Mouse (Mus musculus) limb, embryonic 10.5 days (tissue): ENCODE measurements around the gene Sik3. TPM values are rescaled to one million over a fixed set of nuclear protein-coding genes. Genes with fewer than 3 reads are reported as not detected.
"Not testable (repeated sequence)": the region's sequence is repeated elsewhere in the genome, so short reads cannot be mapped to it uniquely, and the experiment has no call there.

ENCODE experiments used
- DNase-seq: peaks from one replicate; pipeline ENCODE4 v3.0.0-alpha.2; 2017; ENCODE audit warnings: low spot score
- H3K27ac ChIP-seq: fragments of 300-500 bp; sonication (generic); 2 replicates; pipeline ENCODE4 v1.5.1; 2016; ENCODE audit warnings: mild to moderate bottlenecking
- H3K27me3 ChIP-seq: fragments of 300-500 bp; sonication (generic); 2 replicates; pipeline ENCODE4 v1.6.1; 2016; ENCODE audit warnings: low read depth, mild to moderate bottlenecking; ENCODE audit not compliant: poor library complexity, severe bottlenecking
- H3K36me3 ChIP-seq: fragments of 300-500 bp; sonication (generic); 2 replicates; pipeline ENCODE4 v1.6.1; 2016; ENCODE audit warnings: mild to moderate bottlenecking, moderate library complexity
- H3K4me1 ChIP-seq: fragments of 300-500 bp; sonication (generic); 2 replicates; pipeline ENCODE4 v1.6.1; 2016
- H3K4me3 ChIP-seq: fragments of 300-500 bp; sonication (generic); 2 replicates; pipeline ENCODE4 v1.5.1; 2016; ENCODE audit warnings: mild to moderate bottlenecking, moderate library complexity
- H3K9me3 ChIP-seq: fragments of 300-500 bp; sonication (generic); replicated peaks from 2 replicates; pipeline ENCODE4 v1.6.1; 2016; ENCODE audit warnings: mild to moderate bottlenecking
- WGBS: fragments of 180-500 bp; shearing (Covaris S2); methylation state at CpG from one replicate; pipeline ENCODE4 v1.1.7; 2016; 5-methylcytosine and 5-hydroxymethylcytosine counted together
- polyA plus RNA-seq: library from polyadenylated mRNA; unstranded; fragments of >200 nt; fragmentation: Nextera tagmentation; extraction: Ambion mirVana; gene quantifications from 2 replicates; pipeline ENCODE4 v1.2.1, GENCODE M21; 2016

Sik3 gene
- polyA plus RNA-seq, 1 experiment from 2014 or later = 10.6 TPM

DNA sequence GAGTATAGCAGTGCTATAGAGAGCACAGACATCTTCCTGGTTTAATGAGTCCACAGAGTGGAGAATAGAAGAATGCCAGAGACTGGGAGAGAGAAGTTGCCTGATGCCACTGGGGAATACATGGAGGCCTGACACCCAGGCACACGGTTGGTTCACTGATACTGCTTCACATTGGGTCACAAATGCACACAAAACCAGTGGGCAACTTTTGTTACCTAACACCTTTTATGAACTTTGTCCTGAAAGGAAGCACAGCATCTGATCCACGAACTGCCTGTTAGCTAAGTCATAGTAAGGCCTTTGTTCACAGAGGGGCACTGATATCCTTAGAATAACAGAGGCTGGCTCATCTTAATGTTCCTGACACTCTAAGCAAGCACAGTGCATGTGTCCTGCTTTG, 116.6 kb downstream of the Sik3 start:
- Histone ChIP-seq H3K27ac (no peak overlapping the region), H3K4me3 (no peak overlapping the region), H3K36me3 (peaks cover 16% of the 10 kb centered on the region), H3K27me3 (no peaks in the 10 kb centered on the region), H3K9me3 (no peaks in the 10 kb centered on the region), H3K4me1 (peaks cover 22% of the 10 kb centered on the region)
- DNase-seq = no peak
- 89% methylated on average over 2 of the region's 2 CpGs for WGBS

GRCm38 (mm10) chr9:46132821-46133220, 120.2 kb downstream of the Sik3 start:
- not testable (repeated sequence) for H3K4me3 ChIP-seq, H3K27ac ChIP-seq, DNase-seq, H3K9me3 ChIP-seq, H3K36me3 ChIP-seq, H3K4me1 ChIP-seq, H3K27me3 ChIP-seq

- Histone ChIP-seq H3K36me3 (no peaks in the 10 kb centered on the region), H3K9me3 (no peaks in the 10 kb centered on the region), H3K4me3 (no peak overlapping the region), H3K4me1 (no peaks in the 10 kb centered on the region), H3K27ac (no peak overlapping the region), H3K27me3 (no peaks in the 10 kb centered on the region)
- WGBS = 80% methylated on average over 6 of the region's 6 CpGs
- no peak for DNase-seq
These were observed 126.2 kb downstream of the Sik3 start for GRCm38 (mm10) chr9:46138831-46139230.

DNA sequence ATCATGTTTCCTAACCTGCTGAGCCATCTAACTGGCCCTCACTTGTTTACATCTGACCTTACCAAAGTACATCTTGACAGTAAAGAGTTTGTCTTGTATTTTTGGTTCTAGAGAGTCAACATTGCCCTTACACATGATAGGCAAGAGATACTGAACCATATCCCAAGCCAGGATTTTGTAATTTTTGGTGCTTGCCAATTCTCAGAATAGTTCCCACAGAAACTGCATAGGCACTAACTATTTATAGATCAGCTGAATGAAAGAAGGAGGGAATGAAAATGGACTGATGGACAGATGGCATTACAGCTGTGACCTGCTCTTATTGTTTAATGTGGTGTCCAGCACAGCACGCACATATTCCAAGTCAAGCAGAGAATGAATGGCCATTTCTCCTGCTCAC, 128.2 kb downstream of the Sik3 start:
- DNase-seq = no peak

DNA sequence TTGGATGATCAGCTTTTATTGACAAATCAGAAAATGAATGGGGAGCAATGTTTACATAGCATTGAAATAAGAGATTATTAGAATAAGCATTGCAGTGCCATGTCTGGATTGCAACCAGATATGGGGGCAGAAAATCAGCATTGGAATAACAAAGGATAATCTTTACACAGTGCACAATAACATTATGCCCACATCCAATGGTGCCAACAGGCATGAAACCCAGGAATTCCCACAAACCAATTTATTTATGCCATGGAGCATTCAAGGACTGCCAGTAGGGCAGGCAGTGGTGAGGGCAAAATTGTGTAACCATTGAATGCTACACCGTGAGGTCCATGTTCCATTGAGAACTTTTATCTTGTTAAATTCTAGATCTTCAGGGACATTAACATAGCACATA, 129.4 kb downstream of the Sik3 start:
- 90% methylated on average over 1 of the region's 1 CpGs for WGBS

More for the DNA sequence above, 128.2 kb downstream of the Sik3 start:
- Histone ChIP-seq H3K27me3 (no peaks in the 10 kb centered on the region), H3K9me3 (no peaks in the 10 kb centered on the region), H3K27ac (no peak overlapping the region), H3K36me3 (no peaks in the 10 kb centered on the region), H3K4me3 (no peak overlapping the region), H3K4me1 (no peaks in the 10 kb centered on the region)
- 95% methylated on average over 1 of the region's 1 CpGs for WGBS

DNA sequence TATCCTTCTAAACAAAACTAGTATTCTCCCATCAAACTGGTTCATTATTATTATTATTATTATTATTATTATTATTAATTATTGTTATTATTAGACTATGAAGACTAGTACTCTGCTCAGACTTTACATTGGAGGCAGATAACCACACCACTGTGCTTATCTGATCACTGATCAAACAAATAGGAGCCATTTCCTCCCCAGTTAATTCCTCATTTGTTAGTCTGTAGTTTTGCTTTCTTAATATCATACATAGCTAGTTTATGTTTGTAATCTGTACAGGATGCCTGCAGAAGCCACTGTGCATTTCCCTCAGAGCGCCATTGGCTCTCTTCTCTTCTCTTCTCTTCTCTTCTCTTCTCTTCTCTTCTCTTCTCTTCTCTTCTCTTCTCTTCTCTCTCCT, 129.9 kb downstream of the Sik3 start:
- H3K4me3 ChIP-seq = no peak overlapping the region
- H3K27ac ChIP-seq = no peak overlapping the region
- H3K27me3 ChIP-seq = no peaks in the 10 kb centered on the region
- no peaks in the 10 kb centered on the region for H3K36me3 ChIP-seq
- H3K9me3 ChIP-seq = no peaks in the 10 kb centered on the region
- WGBS = 87% methylated on average over 1 of the region's 1 CpGs
- DNase-seq = no peak
- H3K4me1 ChIP-seq = no peaks in the 10 kb centered on the region

More for the DNA sequence above, 129.4 kb downstream of the Sik3 start:
- DNase-seq = no peak
- Histone ChIP-seq H3K9me3 (no peaks in the 10 kb centered on the region), H3K27me3 (no peaks in the 10 kb centered on the region), H3K36me3 (no peaks in the 10 kb centered on the region), H3K4me1 (no peaks in the 10 kb centered on the region), H3K4me3 (no peak overlapping the region), H3K27ac (no peak overlapping the region)

GRCm38 (mm10) chr9:46144976-46145375, 132.4 kb downstream of the Sik3 start:
- H3K27ac ChIP-seq = no peak overlapping the region
- no peak for DNase-seq
- peaks cover 7% of the 10 kb centered on the region for H3K4me1 ChIP-seq
- H3K9me3 ChIP-seq = no peaks in the 10 kb centered on the region
- WGBS = 88% methylated on average over 6 of the region's 6 CpGs
- H3K4me3 ChIP-seq = no peak overlapping the region
- no peaks in the 10 kb centered on the region for H3K36me3 ChIP-seq
- H3K27me3 ChIP-seq = no peaks in the 10 kb centered on the region

DNA sequence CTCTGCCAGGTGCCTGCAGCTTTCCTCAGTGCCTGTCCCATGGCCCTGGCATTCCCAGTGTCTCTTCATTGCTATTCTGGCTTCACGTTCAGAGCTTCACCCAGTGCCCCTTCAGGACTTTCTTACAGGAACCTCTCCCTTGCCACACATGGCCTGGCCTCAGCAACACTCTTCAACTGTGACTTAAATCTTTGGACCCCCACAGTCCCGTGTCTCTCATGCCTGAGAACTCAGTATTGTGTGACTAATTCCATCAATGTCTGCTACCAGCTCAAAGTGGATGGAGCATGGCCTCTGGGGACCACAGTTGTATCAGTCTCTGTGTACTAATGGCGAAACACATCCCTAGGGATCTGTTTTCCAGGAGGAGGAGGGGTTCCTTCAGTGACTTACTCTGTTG, 133.8 kb downstream of the Sik3 start:
- WGBS = 84% methylated on average over 3 of the region's 3 CpGs

DNA sequence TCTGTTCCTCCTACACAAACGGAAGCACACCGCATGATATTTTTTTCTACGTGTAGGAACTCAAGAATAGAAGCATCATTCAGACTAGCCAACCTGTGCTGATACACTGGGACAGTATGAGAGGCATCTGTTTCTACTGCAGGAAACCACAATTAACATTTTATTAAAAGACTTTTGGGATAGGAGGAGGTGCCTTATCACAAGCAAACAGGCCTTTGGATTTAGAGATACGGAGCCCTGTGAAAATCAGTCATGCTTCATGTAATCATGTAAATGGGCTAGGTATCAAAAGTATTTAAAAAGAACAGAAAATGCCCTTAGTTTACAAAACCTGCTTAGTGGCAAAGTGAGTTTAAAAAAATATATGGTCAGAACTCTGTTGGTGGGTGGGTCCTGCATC, 136.1 kb downstream of the Sik3 start:
- 94% methylated on average over 4 of the region's 4 CpGs for WGBS
- H3K4me3 ChIP-seq = no peak overlapping the region
- no peak overlapping the region for H3K27ac ChIP-seq
- no peaks in the 10 kb centered on the region for H3K36me3 ChIP-seq
- H3K27me3 ChIP-seq = no peaks in the 10 kb centered on the region
- H3K4me1 ChIP-seq = peaks cover 34% of the 10 kb centered on the region
- no peak for DNase-seq
- H3K9me3 ChIP-seq = no peaks in the 10 kb centered on the region

More for the DNA sequence above, 133.8 kb downstream of the Sik3 start:
- Histone ChIP-seq H3K4me3 (no peak overlapping the region), H3K27ac (no peak overlapping the region), H3K27me3 (no peaks in the 10 kb centered on the region), H3K36me3 (no peaks in the 10 kb centered on the region), H3K9me3 (no peaks in the 10 kb centered on the region), H3K4me1 (peaks cover 22% of the 10 kb centered on the region)
- DNase-seq = no peak

- WGBS = 81% methylated on average over 5 of the region's 5 CpGs
- Histone ChIP-seq H3K4me3 (no peak overlapping the region), H3K27me3 (no peaks in the 10 kb centered on the region), H3K4me1 (peaks cover 34% of the 10 kb centered on the region), H3K9me3 (no peaks in the 10 kb centered on the region), H3K36me3 (no peaks in the 10 kb centered on the region), H3K27ac (peak overlapping the region; percentile 51; the same call in 1 of the 2 replicates)
- no peak for DNase-seq
These were observed 136.8 kb downstream of the Sik3 start for GRCm38 (mm10) chr9:46149392-46149791.

GRCm38 (mm10) chr9:46150116-46150515, 137.5 kb downstream of the Sik3 start:
- 75% methylated on average over 7 of the region's 7 CpGs for whole genome bisulfite sequencing
- peak overlapping the region; percentile 51 for H3K27ac ChIP-seq
- no peaks in the 10 kb centered on the region for H3K36me3 ChIP-seq
- DNase-seq = no peak
- no peaks in the 10 kb centered on the region for H3K27me3 ChIP-seq
- H3K4me3 ChIP-seq = no peak overlapping the region
- peaks cover 34% of the 10 kb centered on the region for H3K4me1 ChIP-seq
- H3K9me3 ChIP-seq = no peaks in the 10 kb centered on the region

GRCm38 (mm10) chr9:46150890-46151703, 138.5 kb downstream of the Sik3 start:
- 77% methylated on average over 2 of the region's 2 CpGs for WGBS
- no peak for DNase-seq
- H3K27me3 ChIP-seq = no peaks in the 10 kb centered on the region
- H3K4me1 ChIP-seq = peaks cover 34% of the 10 kb centered on the region
- H3K36me3 ChIP-seq = peaks cover 3% of the 10 kb centered on the region; the same call in 1 of the 2 replicates
- H3K4me3 ChIP-seq = no peak overlapping the region
- H3K27ac ChIP-seq = peak overlapping the region; percentile 51
- no peaks in the 10 kb centered on the region for H3K9me3 ChIP-seq

GRCm38 (mm10) chr9:46151704-46152040, 139.1 kb downstream of the Sik3 start:
- peaks cover 5% of the 10 kb centered on the region for H3K36me3 ChIP-seq
- H3K27me3 ChIP-seq = no peaks in the 10 kb centered on the region
- H3K4me1 ChIP-seq = peaks cover 34% of the 10 kb centered on the region
- H3K9me3 ChIP-seq = no peaks in the 10 kb centered on the region
- peak overlapping the region; percentile 31; the same call in 1 of the 2 replicates for H3K27ac ChIP-seq
- DNase-seq = no peak
- no peak overlapping the region for H3K4me3 ChIP-seq
- WGBS = 82% methylated on average over 6 of the region's 6 CpGs
